Mouse (Mus musculus) adipocyte (in vitro differentiated cells): ENCODE measurements at regions not wholly inside any gene's neighbourhood (a gene's known extent, or its start where the extent isn't known, plus 50 kb on each side); places are given as distances from the start of the nearest gene placed in this dataset.

ENCODE experiments used
- DNase-seq: peaks from one replicate; pipeline ENCODE4 v3.0.0-alpha.2; 2016; ENCODE audit warnings: low spot score

DNA sequence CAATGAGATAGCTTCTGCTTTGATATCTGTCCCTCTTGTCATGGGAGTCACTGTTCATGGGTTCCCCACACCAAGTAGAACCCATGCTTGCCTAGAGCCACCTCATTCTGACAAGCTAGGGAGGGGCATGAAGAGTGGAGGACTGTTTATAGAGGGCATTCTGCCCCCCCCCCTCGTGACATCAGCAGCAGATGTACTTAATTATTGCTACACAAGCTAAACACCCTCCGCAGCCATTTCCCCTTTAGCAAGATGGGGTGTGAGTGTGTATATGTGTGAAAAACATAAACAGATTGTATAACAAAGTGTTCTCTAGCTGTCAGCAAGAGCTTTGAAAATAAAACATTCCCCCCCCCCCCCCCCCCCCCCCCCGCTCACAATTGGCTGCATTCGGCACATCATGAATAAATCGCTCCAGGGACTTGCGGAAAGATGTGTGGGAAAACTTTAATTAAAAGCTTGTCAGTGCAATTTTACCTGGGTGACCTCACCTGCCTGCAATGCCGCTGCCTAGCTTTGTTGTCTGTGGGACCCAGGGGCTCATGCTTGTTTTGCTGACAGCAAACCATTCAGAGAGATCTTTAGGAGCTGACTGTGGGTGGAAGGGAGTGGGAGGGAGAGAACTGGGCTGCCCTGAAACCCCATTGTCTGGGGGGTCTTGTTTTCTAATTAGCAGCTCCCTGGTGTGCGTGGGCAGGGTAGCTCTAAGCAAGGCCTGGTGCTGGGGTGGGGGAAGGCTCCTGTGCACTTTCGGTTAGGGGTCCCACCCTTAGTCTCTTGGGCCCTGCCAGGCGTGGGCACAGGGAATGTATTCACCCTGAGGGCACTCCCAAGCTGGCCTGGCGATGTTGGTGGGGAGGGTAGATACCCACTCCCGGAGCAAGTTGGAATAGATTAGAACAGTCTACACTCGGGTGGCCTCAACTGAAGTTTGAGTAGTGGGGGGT, 63.4 kb downstream of the Irx2 start:
- no peak for DNase-seq

GRCm38 (mm10) chr13:72707469-72707868, 78.8 kb downstream of the Irx2 start:
- DNase-seq: no peak

DNA sequence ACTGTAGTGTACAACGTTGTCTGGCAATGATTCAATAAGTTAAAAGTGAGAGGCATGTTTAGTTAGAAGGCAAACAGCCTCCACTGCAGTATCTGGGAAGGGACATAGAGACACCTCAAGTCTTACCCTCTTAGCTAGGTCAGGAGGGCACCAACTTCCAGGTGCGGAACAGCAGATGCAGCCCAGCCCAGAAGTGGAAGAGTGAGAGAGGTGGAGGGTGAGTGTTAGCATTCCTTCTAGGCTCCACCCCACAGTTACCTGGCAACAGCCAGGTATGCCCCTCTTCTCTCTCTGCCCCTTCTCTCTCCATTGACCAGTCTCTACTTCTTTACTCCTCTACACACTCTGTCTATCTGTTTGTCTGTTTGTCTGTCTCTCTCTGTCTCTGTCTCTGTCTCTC, 80.1 kb downstream of the Irx2 start:
- DNase-seq: no peak

DNA sequence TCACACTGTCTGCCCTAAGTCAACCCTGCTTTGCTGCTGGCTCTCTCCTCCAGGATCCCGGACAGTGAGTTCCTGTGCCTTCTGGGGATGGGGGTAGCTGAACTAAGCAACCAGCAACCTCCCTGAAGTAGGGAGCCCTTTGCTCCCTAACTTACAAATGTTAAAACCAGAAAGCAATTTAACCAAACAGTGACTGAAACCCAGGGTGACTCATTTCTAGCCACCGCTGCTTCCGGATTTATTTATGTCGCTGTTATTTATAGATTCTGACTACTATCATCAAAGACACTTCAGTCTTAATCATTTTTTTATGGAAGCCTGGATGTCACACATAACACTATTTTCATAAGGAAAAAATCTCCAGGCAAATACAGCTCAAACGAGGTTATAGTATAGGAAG, 81.4 kb downstream of the Irx2 start:
- no peak for DNase-seq

DNA sequence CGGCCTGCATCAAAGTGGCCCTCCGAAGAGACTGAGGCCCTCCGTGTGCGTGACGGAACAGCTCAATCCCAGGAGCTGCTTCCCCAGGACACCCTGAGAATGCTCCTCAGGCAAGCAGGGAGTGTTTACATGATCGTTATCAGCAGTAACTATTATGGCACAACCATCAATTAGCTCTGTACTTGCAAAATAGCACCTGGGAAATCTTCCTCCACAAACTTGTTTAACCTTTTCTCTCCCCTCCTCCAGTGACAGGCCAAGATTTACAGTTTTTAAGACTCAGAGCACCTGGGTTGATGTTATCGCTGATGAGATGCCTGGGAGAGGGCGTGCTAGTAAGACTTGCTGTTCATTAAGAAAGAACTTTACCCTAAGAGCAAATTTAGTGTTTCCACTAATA, 82.5 kb downstream of the Irx2 start:
- no peak for DNase-seq

DNA sequence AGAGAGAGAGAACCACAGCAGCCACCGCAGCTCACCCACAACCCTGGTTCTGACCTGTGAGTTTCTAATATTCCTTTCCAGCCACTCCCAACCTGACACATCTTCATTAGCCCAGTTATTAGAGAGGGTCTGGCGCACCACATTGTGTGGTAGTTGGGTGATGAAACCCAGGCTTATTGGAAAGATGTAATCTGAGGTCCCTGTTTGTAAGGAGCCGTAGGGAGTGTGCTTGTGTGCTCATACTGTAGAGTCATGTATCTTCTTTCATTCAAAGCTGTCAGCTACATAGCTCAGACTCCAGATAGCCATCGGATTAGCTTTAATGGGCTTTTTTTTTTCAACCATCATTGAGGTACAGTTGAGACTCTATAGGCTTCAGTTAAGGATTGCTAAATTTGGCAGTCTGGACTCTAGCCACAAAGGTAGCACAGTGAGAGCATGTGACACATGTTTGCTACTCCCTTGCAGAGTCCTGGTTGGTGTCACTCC, 83.3 kb downstream of the Irx2 start:
- DNase-seq: no peak

GRCm38 (mm10) chr13:72714793-72715192, 86.2 kb downstream of the Irx2 start:
- DNase-seq: no peak

- DNase-seq: peak; percentile 62
These were observed 87.5 kb downstream of the Irx2 start for GRCm38 (mm10) chr13:72715959-72716680.

DNA sequence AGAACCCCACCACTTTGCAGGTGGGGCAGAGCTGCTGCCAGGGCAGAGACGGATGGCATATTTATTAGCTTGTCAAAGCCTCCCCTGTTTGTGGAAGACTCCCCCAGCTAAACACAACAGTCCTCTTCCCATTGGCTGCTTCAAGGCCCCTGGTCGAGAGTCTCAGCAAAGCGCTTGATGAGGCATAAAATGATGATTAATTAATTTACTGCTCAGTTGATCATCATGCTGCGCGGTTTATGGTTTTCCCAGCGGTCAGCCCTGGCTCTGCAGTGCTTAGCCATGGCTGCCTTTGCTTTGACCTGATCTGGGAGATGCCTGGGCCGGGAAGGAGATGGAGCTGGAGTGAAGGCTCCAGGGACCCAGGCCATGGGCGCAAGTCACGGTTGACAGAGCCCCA, 98.5 kb downstream of the Irx2 start:
- no peak for DNase-seq

DNA sequence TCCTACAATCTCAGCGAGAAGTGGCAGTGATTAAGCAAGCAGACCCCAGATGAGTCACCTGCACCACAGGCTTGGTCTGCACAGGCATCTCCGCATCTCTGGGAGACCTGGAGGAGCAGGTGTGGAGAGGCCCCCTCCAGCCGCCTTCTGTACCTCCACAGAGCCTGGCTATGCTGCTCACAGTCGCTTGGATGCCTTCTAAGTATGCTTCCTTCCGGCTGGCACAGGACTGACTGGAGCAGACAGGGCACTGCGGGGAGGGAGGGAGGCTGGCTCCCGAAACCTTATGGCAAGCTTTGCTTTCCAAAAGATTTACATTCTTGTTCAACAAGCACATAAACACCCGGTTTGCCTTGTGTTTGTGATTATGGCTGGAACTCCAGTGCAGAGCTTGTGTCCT, 107.3 kb downstream of the Irx2 start:
- DNase-seq: no peak

- DNase-seq: no peak
These were observed 108.4 kb downstream of the Irx2 start for GRCm38 (mm10) chr13:72736992-72737391.

DNA sequence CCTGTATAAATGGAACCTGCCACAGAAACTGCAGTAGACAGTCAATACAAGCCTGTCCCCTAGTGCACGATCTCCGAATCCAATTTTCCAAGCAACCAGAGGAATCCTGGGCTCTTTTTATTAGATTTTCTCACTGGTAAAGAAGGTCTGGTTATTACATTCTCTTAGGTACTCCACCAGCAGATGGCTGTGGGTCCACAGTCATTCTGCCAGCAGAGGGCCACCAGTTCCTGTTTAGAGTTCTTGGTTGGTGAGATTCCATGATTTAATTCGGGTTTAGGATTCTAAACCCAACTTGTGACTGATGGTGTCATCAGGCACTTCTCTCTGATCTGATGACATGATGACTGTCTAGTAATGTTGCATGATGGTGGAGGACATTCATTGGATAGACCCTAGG, 118.6 kb downstream of the Irx2 start:
- peak; percentile 2 for DNase-seq

- no peak for DNase-seq
These were observed 126.4 kb downstream of the Irx2 start for GRCm38 (mm10) chr13:72755036-72755435.

GRCm38 (mm10) chr13:72762481-72762880, 133.9 kb downstream of the Irx2 start:
- no peak for DNase-seq

GRCm38 (mm10) chr13:72763337-72763736, 134.7 kb downstream of the Irx2 start:
- no peak for DNase-seq

DNA sequence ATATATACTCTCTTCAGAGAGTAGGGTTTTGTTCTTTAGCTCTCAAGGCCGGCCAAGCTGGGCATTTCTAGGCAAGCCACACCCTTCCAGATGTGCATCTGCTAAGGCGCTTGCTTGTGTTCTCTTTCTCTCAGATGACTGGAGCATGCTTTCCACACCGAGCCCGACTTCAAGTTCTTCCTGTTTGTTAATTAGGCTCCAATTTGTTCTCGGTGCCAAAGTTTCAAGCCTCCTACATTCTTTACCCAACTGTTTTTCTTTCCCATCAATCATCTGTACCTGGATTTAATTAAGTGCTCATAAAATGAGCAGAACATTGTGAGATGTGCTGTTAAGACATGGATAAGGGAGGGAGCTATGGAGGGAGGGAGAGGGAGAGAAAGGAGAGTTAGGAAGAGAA, 138.7 kb downstream of the Irx2 start:
- no peak for DNase-seq

- peak; percentile 49 for DNase-seq
These were observed 140.5 kb downstream of the Irx2 start for GRCm38 (mm10) chr13:72769007-72769595.

- no peak for DNase-seq
These were observed 154.6 kb downstream of the Irx2 start for GRCm38 (mm10) chr13:72783026-72783726.

- DNase-seq: no peak
These were observed 155.1 kb downstream of the Irx2 start for GRCm38 (mm10) chr13:72783727-72784070.

GRCm38 (mm10) chr13:72792695-72793094, 164.1 kb downstream of the Irx2 start:
- DNase-seq: no peak

DNA sequence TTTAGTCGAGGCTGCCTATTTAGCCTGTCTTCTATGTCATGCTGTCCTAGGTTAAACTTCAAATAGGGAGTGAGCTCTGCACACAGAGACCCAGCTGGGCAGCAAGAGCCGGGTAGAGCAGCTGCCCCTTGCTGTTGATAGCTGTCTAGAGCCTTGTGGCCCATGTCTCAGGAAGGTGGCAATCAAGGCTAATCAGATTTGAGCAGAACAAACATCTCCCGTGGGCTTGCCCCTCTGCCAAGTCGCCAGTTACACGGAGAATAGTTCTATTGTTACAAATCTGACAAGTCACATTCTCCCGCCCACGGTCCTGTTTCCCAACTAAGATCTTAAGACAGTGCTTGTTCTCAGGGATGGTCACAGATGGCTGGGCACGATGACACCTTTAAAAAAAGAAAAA, 171.4 kb downstream of the Irx2 start:
- DNase-seq: no peak

- DNase-seq: no peak
These were observed 171.9 kb downstream of the Irx2 start for GRCm38 (mm10) chr13:72800546-72800945.
